Mouse (Mus musculus) heart, embryonic 14.5 days (tissue): ENCODE data around the gene Cyth3. TPM values are rescaled to one million over a fixed set of nuclear protein-coding genes. Genes with fewer than 3 reads are reported as not detected.

ENCODE experiments used
- ATAC-seq: fragments of 200-750 bp; cut with Nextera tagmentation; 2 replicates; pipeline ENCODE4 v1.8.0; 2017; ENCODE audit warnings: low read depth, moderate TSS enrichment; ENCODE audit not compliant: insufficient number of reproducible peaks, insufficient read depth, low FRiP score
- H3K27ac ChIP-seq, 2 experiments: fragments of 200-500 bp in 1 of 2; fragments of 300-500 bp in 1 of 2; sonication (generic) in 1 of 2; replicated peaks in 1 of 2; 2 replicates each; pipeline ENCODE4 v1.5.1; 2012 to 2014; ENCODE audit warnings: low read depth in 2 of 2, low read length in 2 of 2, control low read depth in 1 of 2, mild to moderate bottlenecking in 1 of 2, mixed read lengths in 1 of 2; ENCODE audit not compliant: control insufficient read depth in 1 of 2, insufficient read depth in 1 of 2
- H3K27me3 ChIP-seq: fragments of 300-500 bp; sonication (generic); 2 replicates; pipeline ENCODE4 v1.6.1; 2014; ENCODE audit warnings: mild to moderate bottlenecking, low read length, control low read depth; ENCODE audit not compliant: control insufficient read depth, insufficient read depth
- H3K36me3 ChIP-seq: fragments of 300-500 bp; sonication (generic); 2 replicates; pipeline ENCODE4 v1.6.1; 2014; ENCODE audit warnings: mild to moderate bottlenecking, control low read depth, low read length, mixed read lengths; ENCODE audit not compliant: control insufficient read depth, insufficient read depth
- H3K4me1 ChIP-seq, 2 experiments: fragments of 200-500 bp in 1 of 2; fragments of 300-500 bp in 1 of 2; sonication (generic) in 1 of 2; 2 replicates each; pipeline ENCODE4 v1.6.1; 2012 to 2014; ENCODE audit warnings: low read length in 2 of 2, control low read depth in 1 of 2, mixed read lengths in 1 of 2; ENCODE audit not compliant: control insufficient read depth in 2 of 2, insufficient read depth in 2 of 2
- H3K4me2 ChIP-seq: fragments of 300-500 bp; sonication (generic); 2 replicates; pipeline ENCODE4 v1.6.1; 2014; ENCODE audit warnings: mild to moderate bottlenecking, low read length
- H3K4me3 ChIP-seq, 2 experiments: fragments of 200-500 bp in 1 of 2; fragments of 300-500 bp in 1 of 2; sonication (generic) in 1 of 2; 2 replicates each; pipeline ENCODE4 v1.5.1; 2012 to 2014; ENCODE audit warnings: low read length in 2 of 2, mild to moderate bottlenecking in 2 of 2, control low read depth in 1 of 2, low read depth in 1 of 2, moderate library complexity in 1 of 2; ENCODE audit not compliant: control insufficient read depth in 1 of 2, insufficient read depth in 1 of 2
- H3K9ac ChIP-seq: fragments of 300-500 bp; sonication (generic); 2 replicates; pipeline ENCODE4 v1.6.1; 2014; ENCODE audit warnings: mild to moderate bottlenecking, low read length
- H3K9me3 ChIP-seq: fragments of 300-500 bp; sonication (generic); 2 replicates; pipeline ENCODE4 v1.6.1; 2016; ENCODE audit warnings: low read length, control low read depth; ENCODE audit not compliant: control insufficient read depth
- WGBS: fragments of 180-500 bp; shearing (Covaris S2); extraction: QIAGEN DNeasy Blood & Tissue Kit; methylation state at CpG from one replicate; pipeline ENCODE4 v1.1.7; 2014; 5-methylcytosine and 5-hydroxymethylcytosine counted together
- polyA plus RNA-seq: library from polyadenylated mRNA; unstranded; fragments of >200 nt; fragmentation: Nextera tagmentation; extraction: Ambion mirVana; gene quantifications from 2 replicates; pipeline ENCODE4 v1.2.1, GENCODE M21; 2014

The Cyth3 gene
- polyA plus RNA-seq, 1 experiment from 2014 or later = 49.2 TPM

- H3K9me3 ChIP-seq = no peaks in the 10 kb centered on the region
- WGBS = 75% methylated on average over 14 of the region's 14 CpGs
- no peak overlapping the region for H3K4me3 ChIP-seq
- H3K4me1 ChIP-seq = peaks cover 2 to 3% of the 10 kb centered on the region in 2 experiments; a peak in 3 of 4 replicates
- H3K27me3 ChIP-seq = no peaks in the 10 kb centered on the region
- ATAC-seq = no peak
- peaks cover 98% of the 10 kb centered on the region for H3K36me3 ChIP-seq
- no peak overlapping the region for H3K4me2 ChIP-seq
- no peak overlapping the region for H3K27ac ChIP-seq
- H3K9ac ChIP-seq = no peak overlapping the region
These were observed 90.0 kb downstream of the Cyth3 start for GRCm38 (mm10) chr5:143712011-143712800.

- no peaks in the 10 kb centered on the region for H3K27me3 ChIP-seq
- no peaks in the 10 kb centered on the region for H3K9me3 ChIP-seq
- no peak overlapping the region for H3K4me2 ChIP-seq
- 93% methylated on average over 7 of the region's 7 CpGs for WGBS
- H3K4me3 ChIP-seq = no peak overlapping the region
- no peak overlapping the region for H3K27ac ChIP-seq
- H3K4me1 ChIP-seq = no peaks in the 10 kb centered on the region
- H3K9ac ChIP-seq = no peak overlapping the region
- no peak for ATAC-seq
- H3K36me3 ChIP-seq = peaks cover 100% of the 10 kb centered on the region
These were observed 99.7 kb downstream of the Cyth3 start for GRCm38 (mm10) chr5:143721962-143722361.

- Histone ChIP-seq H3K4me2 (peak overlapping the region; percentile 85), H3K9ac (peak overlapping the region; percentile 97), H3K27ac (no peak overlapping the region; a peak in 1 of 4 replicates), H3K27me3 (no peaks in the 10 kb centered on the region), H3K4me1 (peaks cover 4 to 12% of the 10 kb centered on the region in 2 experiments), H3K9me3 (no peaks in the 10 kb centered on the region), H3K4me3 (peak overlapping the region in 1 of 2 experiments; percentile 97; a peak in 3 of 4 replicates), H3K36me3 (peaks cover 22% of the 10 kb centered on the region)
- ATAC-seq = no peak
- WGBS = 13% methylated on average over 6 of the region's 6 CpGs
These were observed 108.7 kb downstream of the Cyth3 start for GRCm38 (mm10) chr5:143730915-143731314.

GRCm38 (mm10) chr5:143731483-143732112 is 109.4 kb downstream of the Cyth3 start:
- no peaks in the 10 kb centered on the region for H3K27me3 ChIP-seq

GRCm38 (mm10) chr5:143732180-143732891 is 110.1 kb downstream of the Cyth3 start, which contains the start of gene Usp42:
TSS of gene Usp42 (minus strand) at chr5:143732280.
- H3K4me1 ChIP-seq = peaks cover 4 to 12% of the 10 kb centered on the region in 2 experiments
- peak within 1 kb of the TSS; percentile 69 to 97 for H3K4me3 ChIP-seq
- no peaks in the 10 kb centered on the region for H3K27me3 ChIP-seq
- WGBS = under 1% methylated on average over 70 of the region's 82 CpGs
- peak within 1 kb of the TSS; percentile 81 to 91 for H3K27ac ChIP-seq
- no peaks in the 10 kb centered on the region for H3K9me3 ChIP-seq
- peak; percentile 97 for ATAC-seq
- H3K4me2 ChIP-seq = peak within 1 kb of the TSS; percentile 85
- peaks cover 7% of the 10 kb centered on the region for H3K36me3 ChIP-seq
- peak within 1 kb of the TSS; percentile 97 for H3K9ac ChIP-seq

More at GRCm38 (mm10) chr5:143731483-143732112, 109.4 kb downstream of the Cyth3 start:
- Histone ChIP-seq H3K27ac (peak overlapping the region; percentile 46 to 91; a peak in 3 of 4 replicates), H3K9me3 (no peaks in the 10 kb centered on the region), H3K4me2 (peak overlapping the region; percentile 85), H3K4me1 (peaks cover 4 to 12% of the 10 kb centered on the region in 2 experiments), H3K36me3 (peaks cover 15% of the 10 kb centered on the region), H3K9ac (peak overlapping the region; percentile 97), H3K4me3 (peak overlapping the region; percentile 69 to 97)
- WGBS = 2% methylated on average over 42 of the region's 82 CpGs
- peak; percentile 45 for ATAC-seq

GRCm38 (mm10) chr5:143749630-143750208 is 127.5 kb downstream of the Cyth3 start:
- Histone ChIP-seq H3K27me3 (no peaks in the 10 kb centered on the region), H3K4me1 (no peaks in the 10 kb centered on the region), H3K27ac (no peak overlapping the region), H3K9ac (no peak overlapping the region), H3K4me2 (no peak overlapping the region), H3K4me3 (no peak overlapping the region), H3K9me3 (no peaks in the 10 kb centered on the region), H3K36me3 (no peaks in the 10 kb centered on the region)
- no peak for ATAC-seq
- 61% methylated on average over 2 of the region's 2 CpGs for WGBS

GRCm38 (mm10) chr5:143755529-143756141 is 133.4 kb downstream of the Cyth3 start:
- H3K27me3 ChIP-seq = 0 out of 2 replicates have a peak, but pooled peaks cover 3% of the 10 kb centered on the region
- WGBS = 90% methylated on average over 9 of the region's 9 CpGs
- H3K9me3 ChIP-seq = no peaks in the 10 kb centered on the region
- no peak for ATAC-seq
- no peak overlapping the region for H3K9ac ChIP-seq
- H3K36me3 ChIP-seq = no peaks in the 10 kb centered on the region
- H3K4me2 ChIP-seq = no peak overlapping the region
- no peak overlapping the region for H3K27ac ChIP-seq
- no peak overlapping the region for H3K4me3 ChIP-seq
- peaks cover 0 to 6% of the 10 kb centered on the region in 2 experiments; a peak in 1 of 4 replicates for H3K4me1 ChIP-seq
